Mouse (Mus musculus) cerebellum, adult 2 months (tissue): ENCODE data around the gene Traf5. TPM values are rescaled to one million over a fixed set of nuclear protein-coding genes. Genes with fewer than 3 reads are reported as not detected.

Experiments used
- DNase-seq, 2 experiments: peaks; one replicate each; pipeline ENCODE4 v3.0.0; 2021
- H3K27ac ChIP-seq: fragments of 200-500 bp; 2 replicates; pipeline ENCODE4 v1.5.1; 2012; ENCODE audit warnings: low read length, control low read depth, inconsistent platforms; ENCODE audit not compliant: insufficient read depth
- H3K27me3 ChIP-seq: fragments of 200-500 bp; 2 replicates; pipeline ENCODE4 v1.6.1; 2012; ENCODE audit warnings: inconsistent platforms, mild to moderate bottlenecking, low read length, moderate library complexity; ENCODE audit not compliant: control insufficient read depth, insufficient read depth
- H3K4me1 ChIP-seq: fragments of 200-500 bp; 2 replicates; pipeline ENCODE4 v1.6.1; 2011; ENCODE audit warnings: low read length; ENCODE audit not compliant: control insufficient read depth, insufficient read depth
- H3K4me3 ChIP-seq: fragments of 200-500 bp; replicated peaks from 2 replicates; pipeline ENCODE3; 2011; ENCODE audit warnings: mild to moderate bottlenecking, low read depth, low read length, control low read depth; ENCODE audit not compliant: insufficient read depth
- CTCF ChIP-seq: fragments of 200-500 bp; IDR thresholded peaks from 2 replicates; pipeline ENCODE4 v1.5.1; 2011; ENCODE audit warnings: low read depth, mild to moderate bottlenecking, control low read depth, low read length, moderate library complexity, borderline replicate concordance; ENCODE audit not compliant: insufficient read depth
- POLR2A ChIP-seq: fragments of 200-500 bp; IDR thresholded peaks from 2 replicates; pipeline ENCODE4 v1.6.1; 2011; ENCODE audit warnings: low read length, control low read depth, borderline replicate concordance; ENCODE audit not compliant: insufficient read depth
- WGBS: fragments of 180-500 bp; shearing (Covaris S2); methylation state at CpG from one replicate; pipeline ENCODE4 v1.1.7; 2018; 5-methylcytosine and 5-hydroxymethylcytosine counted together
- polyA plus RNA-seq: library from polyadenylated mRNA; depleted of rRNA; stranded (reverse); fragments of >200 nt; gene quantifications from 2 replicates; pipeline ENCODE4 v1.2.3, GENCODE M21; 2012

The Traf5 gene
- polyA plus RNA-seq, 1 experiment: 3.6 TPM

GRCm38 (mm10) chr1:192063209-192063946 is 29.0 kb downstream of the Traf5 start:
- 73% methylated on average over 8 of the region's 8 CpGs for WGBS
- Histone ChIP-seq H3K27me3 (no peaks in the 10 kb centered on the region), H3K4me1 (no peaks in the 10 kb centered on the region; the same call in 1 of the 2 replicates), H3K4me3 (no peak overlapping the region), H3K27ac (no peak overlapping the region)
- DNase-seq: no peak
- TF ChIP-seq POLR2A: no peak
- no peak for TF ChIP-seq CTCF

GRCm38 (mm10) chr1:192062682-192063081 is 29.7 kb downstream of the Traf5 start:
- H3K27me3 ChIP-seq: no peaks in the 10 kb centered on the region
- 46% methylated on average over 14 of the region's 14 CpGs for WGBS
- no peak overlapping the region for H3K27ac ChIP-seq
- TF ChIP-seq CTCF (no peak), POLR2A (no peak)
- no peak overlapping the region for H3K4me3 ChIP-seq
- no peak for DNase-seq
- no peaks in the 10 kb centered on the region; the same call in 1 of the 2 replicates for H3K4me1 ChIP-seq

- TF ChIP-seq POLR2A (no peak), CTCF (no peak)
- WGBS: 56% methylated on average over 4 of the region's 4 CpGs
- no peak overlapping the region for H3K4me3 ChIP-seq
- H3K27ac ChIP-seq: no peak overlapping the region
- H3K4me1 ChIP-seq: no peaks in the 10 kb centered on the region; the same call in 1 of the 2 replicates
- H3K27me3 ChIP-seq: no peaks in the 10 kb centered on the region
- DNase-seq: no peak
Observed at GRCm38 (mm10) chr1:192061666-192062306, 30.6 kb downstream of the Traf5 start.

- DNase-seq: no peak
- TF ChIP-seq CTCF (no peak), POLR2A (no peak)
- Histone ChIP-seq H3K27me3 (no peaks in the 10 kb centered on the region), H3K4me3 (no peak overlapping the region), H3K27ac (no peak overlapping the region), H3K4me1 (no peaks in the 10 kb centered on the region; the same call in 1 of the 2 replicates)
- WGBS: 87% methylated on average over 10 of the region's 10 CpGs
Observed at GRCm38 (mm10) chr1:192058911-192059310, 33.4 kb downstream of the Traf5 start.

- WGBS: 51% methylated on average over 3 of the region's 3 CpGs
- DNase-seq: no peak
- no peak for TF ChIP-seq CTCF
- no peak for TF ChIP-seq POLR2A
- H3K4me3 ChIP-seq: no peak overlapping the region
- no peak overlapping the region for H3K27ac ChIP-seq
- no peaks in the 10 kb centered on the region for H3K4me1 ChIP-seq
- H3K27me3 ChIP-seq: no peaks in the 10 kb centered on the region
Observed at GRCm38 (mm10) chr1:192053726-192054125, 38.6 kb downstream of the Traf5 start.

- TF ChIP-seq POLR2A (no peak), CTCF (no peak)
- Histone ChIP-seq H3K27ac (no peak overlapping the region), H3K4me1 (no peaks in the 10 kb centered on the region), H3K4me3 (no peak overlapping the region), H3K27me3 (no peaks in the 10 kb centered on the region)
- DNase-seq: no peak
- 79% methylated on average over 5 of the region's 5 CpGs for WGBS
Observed at GRCm38 (mm10) chr1:192052986-192053385, 39.4 kb downstream of the Traf5 start.

GRCm38 (mm10) chr1:192052461-192052860 is 39.9 kb downstream of the Traf5 start:
- no peak for TF ChIP-seq CTCF
- TF ChIP-seq POLR2A: no peak
- Histone ChIP-seq H3K27ac (no peak overlapping the region), H3K4me1 (no peaks in the 10 kb centered on the region), H3K27me3 (no peaks in the 10 kb centered on the region), H3K4me3 (no peak overlapping the region)
- WGBS: 54% methylated on average over 8 of the region's 8 CpGs
- DNase-seq: no peak

GRCm38 (mm10) chr1:191999022-191999421 is 93.3 kb downstream of the Traf5 start:
- H3K4me1 ChIP-seq: no peaks in the 10 kb centered on the region
- DNase-seq: no peak
- TF ChIP-seq CTCF (no peak), POLR2A (no peak)
- H3K27ac ChIP-seq: no peak overlapping the region
- no peaks in the 10 kb centered on the region for H3K27me3 ChIP-seq
- no peak overlapping the region for H3K4me3 ChIP-seq
